Mouse (Mus musculus) lung, embryonic 16.5 days (tissue): ENCODE measurements around the gene Crisp3. TPM values are rescaled to one million over a fixed set of nuclear protein-coding genes. Genes with fewer than 3 reads are reported as not detected.

Experiments used
- polyA plus RNA-seq: library from polyadenylated mRNA; unstranded; fragments of >200 nt; fragmentation: Nextera tagmentation; extraction: Ambion mirVana; gene quantifications from 2 replicates; pipeline ENCODE4 v1.2.1, GENCODE M21; 2015

Crisp3 gene
- polyA plus RNA-seq, 1 experiment from 2014 or later, result not detected

Other genes with a start within 250 kb of the Crisp3 start
- gene AC192777.2, start 146.8 kb downstream of the Crisp3 start, polyA plus RNA-seq, result not detected in 2 replicates
- gene Pgk2, start 33.6 kb downstream of the Crisp3 start, polyA plus RNA-seq, result not detected in 2 replicates
- not detected in 2 replicates for gene Crisp1, start 76.9 kb upstream of the Crisp3 start, polyA plus RNA-seq